Mouse (Mus musculus) liver, embryonic 14.5 days (tissue): ENCODE results near the gene Zbtb39.

Experiments
- CTCF ChIP-seq: IDR thresholded peaks from 2 replicates; pipeline ENCODE4 v1.5.1; 2016; ENCODE audit warnings: antibody characterized with exemption, low read depth, control low read depth
- EP300 ChIP-seq: IDR thresholded peaks from 2 replicates; pipeline ENCODE4 v1.6.1; 2016; ENCODE audit warnings: antibody characterized with exemption, low read depth

GRCm38 (mm10) chr10:127691053-127691452 is 48.3 kb upstream of the Zbtb39 start:
- TF ChIP-seq CTCF (peak; percentile 47), EP300 (no peak)
